25 mouse cellular contexts compared by ENCODE assay signal in the genomic region with DNA sequence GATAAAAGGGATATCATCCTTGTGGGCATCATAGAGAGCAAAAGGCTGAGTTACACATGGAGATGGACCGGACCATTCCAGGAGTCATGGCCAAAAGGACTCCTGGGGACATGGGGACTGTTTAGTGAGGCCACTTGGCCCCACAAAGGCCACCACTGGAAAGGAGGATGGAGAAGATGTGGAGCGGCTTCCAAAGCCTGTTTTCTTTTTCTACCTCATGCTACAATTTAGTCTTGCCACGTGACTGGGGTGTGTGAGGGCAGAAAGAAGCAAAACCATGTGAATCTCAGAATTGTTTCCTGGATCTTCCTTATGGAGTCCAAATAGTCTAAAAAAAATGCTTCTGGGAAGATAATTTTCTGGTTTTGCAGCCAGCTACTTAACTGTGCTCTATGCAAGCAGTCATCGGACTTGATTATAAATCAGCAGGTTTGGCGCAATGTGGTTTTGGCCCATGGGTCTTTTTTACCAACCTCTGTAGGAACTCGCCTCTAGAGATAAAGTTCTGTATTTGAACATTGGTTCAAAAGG. TPM values are rescaled to one million over a fixed set of nuclear protein-coding genes. Genes with fewer than 3 reads are reported as not detected.
"Had no signal": no experiment of that assay in that cellular context is flagged by ENCODE, and none has a peak within 500 bp of the region (broad histone marks: within the 10 kb centered on the region; RNA-seq: fewer than 3 reads in every experiment).

No protein-coding gene starts in this region.

- H3K27ac ChIP-seq: liver, embryonic 15.5 days; lung, embryonic 15.5 days; macrophage; midbrain, embryonic 12.5 days; midbrain, embryonic 15.5 days; neural tube, embryonic 13.5 days; neural tube, embryonic 15.5 days; stomach, embryonic 15.5 days; stomach, postnatal 0 days had no signal

- H3K4me1 ChIP-seq: liver, embryonic 15.5 days; megakaryocyte, embryonic 14.5 days; midbrain, embryonic 12.5 days; midbrain, embryonic 15.5 days; stomach, embryonic 15.5 days had no signal

- H3K27me3 ChIP-seq: liver, embryonic 15.5 days; lung, embryonic 15.5 days; megakaryocyte, embryonic 14.5 days; midbrain, embryonic 15.5 days; neural tube, embryonic 13.5 days; neural tube, embryonic 15.5 days; stomach, embryonic 15.5 days had no signal

- ATAC-seq: liver, postnatal 0 days; lung, postnatal 0 days; midbrain, embryonic 15.5 days had no signal

- H3K4me2 ChIP-seq: liver, embryonic 15.5 days; lung, embryonic 15.5 days; midbrain, embryonic 12.5 days; midbrain, embryonic 15.5 days; neural tube, embryonic 13.5 days; neural tube, embryonic 15.5 days; stomach, embryonic 15.5 days had no signal

- H3K9me3 ChIP-seq: liver, embryonic 15.5 days; lung, embryonic 15.5 days; midbrain, embryonic 12.5 days; midbrain, embryonic 15.5 days; neural tube, embryonic 15.5 days; stomach, embryonic 15.5 days had no signal

- H3K9ac ChIP-seq: liver, embryonic 15.5 days; liver, postnatal 0 days; lung, embryonic 15.5 days; midbrain, embryonic 12.5 days; midbrain, embryonic 15.5 days; neural tube, embryonic 13.5 days; neural tube, embryonic 15.5 days; stomach, embryonic 15.5 days had no signal

- H3K4me3 ChIP-seq: liver, embryonic 15.5 days; lung, embryonic 15.5 days; megakaryocyte, embryonic 14.5 days; midbrain, embryonic 12.5 days; midbrain, embryonic 15.5 days; neural tube, embryonic 13.5 days; neural tube, embryonic 15.5 days; stomach, embryonic 15.5 days had no signal

- H3K36me3 ChIP-seq: liver, embryonic 15.5 days; lung, embryonic 15.5 days; midbrain, embryonic 12.5 days; midbrain, embryonic 15.5 days; neural tube, embryonic 13.5 days; neural tube, embryonic 15.5 days; stomach, embryonic 15.5 days had no signal

- DNase-seq: liver, postnatal 0 days; lung, adult 2 months; lung, postnatal 14 days; lung, postnatal 36 days; retina, postnatal 1 day; right cerebral cortex, adult 18-20 months; right cerebral cortex, postnatal 25 days; right cerebral cortex, postnatal 4 days; spleen, adult 18-20 months; thymus, adult 2 months; thymus, postnatal 25 days; thymus, postnatal 4 days had no signal

RNA-seq across cellular contexts. Expression of a gene that starts 36.9 kb away (rescaled TPM):
- total RNA-seq: megakaryocyte progenitor cell, adult 5-6 weeks; monocyte, adult 5-6 weeks had no signal
